Mouse (Mus musculus): ENCODE results near the gene Nfia. TPM values are rescaled to one million over a fixed set of nuclear protein-coding genes. Genes with fewer than 3 reads are reported as not detected.

Gene Nfia
- total and polyA plus RNA-seq, 3 experiments = 0.96 to 25.1 (median 1.3) TPM

DNA sequence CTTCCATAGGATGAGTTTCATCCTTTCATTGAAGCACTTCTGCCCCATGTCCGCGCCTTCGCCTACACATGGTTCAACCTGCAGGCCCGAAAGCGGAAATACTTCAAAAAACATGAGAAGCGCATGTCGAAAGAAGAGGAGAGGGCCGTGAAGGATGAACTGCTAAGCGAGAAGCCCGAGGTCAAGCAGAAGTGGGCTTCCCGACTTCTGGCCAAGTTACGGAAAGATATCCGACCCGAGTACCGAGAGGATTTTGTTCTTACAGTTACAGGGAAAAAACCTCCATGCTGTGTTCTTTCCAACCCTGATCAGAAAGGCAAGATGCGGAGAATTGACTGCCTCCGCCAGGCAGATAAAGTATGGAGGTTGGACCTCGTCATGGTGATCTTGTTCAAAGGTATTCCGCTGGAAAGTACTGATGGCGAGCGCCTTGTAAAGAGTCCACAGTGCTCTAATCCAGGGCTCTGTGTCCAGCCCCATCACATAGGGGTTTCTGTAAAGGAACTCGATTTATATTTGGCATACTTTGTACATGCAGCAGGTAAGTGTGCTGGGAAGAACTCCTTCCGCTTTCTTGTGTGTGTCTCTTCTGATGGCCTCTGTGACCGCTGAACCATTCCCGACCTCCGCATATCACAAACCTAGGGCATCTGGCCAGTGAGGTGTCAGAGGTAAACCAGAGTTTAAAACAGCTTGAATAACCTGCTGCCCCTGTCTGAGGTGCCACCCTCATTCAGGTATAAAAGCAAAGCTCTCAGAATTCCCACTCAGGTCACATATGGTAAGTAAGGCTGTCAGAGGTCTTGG lies 10.7 kb downstream of the Nfia start:
- Histone ChIP-seq H3K36me3 (replicated peaks) (peaks cover 28% of the 10 kb centered on the region), H3K9me3 (replicated peaks) (peaks cover 14% of the 10 kb centered on the region), H3K4me1 (ENCODE audit: insufficient read depth, low read depth, low read length) (no peaks in the 10 kb centered on the region), H3K4me3 (ENCODE audit: low read depth, low read length) (no peak overlapping the region), H3K27me3 (ENCODE audit: insufficient read depth, low read length) (no peaks in the 10 kb centered on the region)
- ATAC-seq (ENCODE audit: extremely low read depth, insufficient number of reproducible peaks, low FRiP score, poor library complexity, severe bottlenecking) (no peak), DNase-seq (ENCODE audit: low spot score) (no peak)
- no peak for TF ChIP-seq TAL1 (conservative IDR thresholded peaks at IDR 0.05; ENCODE audit: low read depth, low read length)
- TF ChIP-seq GATA2 (IDR thresholded peaks at IDR 0.05; ENCODE audit: borderline replicate concordance, low read depth, low read length) = no peak
- no peak for TF ChIP-seq POLR2AphosphoS5 (IDR thresholded peaks at IDR 0.05; ENCODE audit: insufficient replicate concordance, low read depth, low read length)
- TF ChIP-seq GATA1 (IDR thresholded peaks at IDR 0.05; ENCODE audit: borderline replicate concordance, low read length) = no peak

DNA sequence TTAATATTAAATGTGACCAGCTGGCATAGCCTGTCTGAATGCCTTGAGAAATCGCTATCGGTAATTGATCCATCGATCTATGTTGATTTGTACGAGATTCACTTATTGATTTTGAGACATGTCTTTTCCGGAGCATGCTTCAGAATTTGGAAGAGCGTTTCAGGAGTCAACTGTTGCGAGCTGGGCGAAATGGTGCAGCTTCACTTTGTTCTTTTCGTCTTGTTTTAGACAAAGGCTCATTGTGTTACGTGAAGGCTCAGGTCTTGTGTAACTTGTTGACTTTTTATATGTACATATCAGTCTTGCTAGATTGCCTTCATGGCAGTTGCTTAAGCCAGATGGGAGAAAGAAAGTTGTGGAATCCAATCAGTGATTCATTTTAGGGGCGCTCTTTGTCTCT lies 11.7 kb downstream of the Nfia start:
- DNase-seq (ENCODE audit: low spot score) (no peak), ATAC-seq (ENCODE audit: extremely low read depth, insufficient number of reproducible peaks, low FRiP score, poor library complexity, severe bottlenecking) (no peak)
- no peak overlapping the region for H3K4me3 ChIP-seq (ENCODE audit: low read depth, low read length)
- TF ChIP-seq TAL1 (conservative IDR thresholded peaks at IDR 0.05; ENCODE audit: low read depth, low read length) (no peak), GATA2 (IDR thresholded peaks at IDR 0.05; ENCODE audit: borderline replicate concordance, low read depth, low read length) (no peak), CTCF (IDR thresholded peaks at IDR 0.05; ENCODE audit: low read depth, low read length) (no peak), GATA1 (IDR thresholded peaks at IDR 0.05; ENCODE audit: borderline replicate concordance, low read length) (no peak), POLR2AphosphoS5 (IDR thresholded peaks at IDR 0.05; ENCODE audit: insufficient replicate concordance, low read depth, low read length) (no peak)
- peaks cover 8% of the 10 kb centered on the region for H3K9me3 ChIP-seq (replicated peaks)
- no peaks in the 10 kb centered on the region for H3K4me1 ChIP-seq (ENCODE audit: insufficient read depth, low read depth, low read length)
- no peaks in the 10 kb centered on the region for H3K27me3 ChIP-seq (ENCODE audit: insufficient read depth, low read length)
- H3K36me3 ChIP-seq (replicated peaks) = peaks cover 32% of the 10 kb centered on the region

DNA sequence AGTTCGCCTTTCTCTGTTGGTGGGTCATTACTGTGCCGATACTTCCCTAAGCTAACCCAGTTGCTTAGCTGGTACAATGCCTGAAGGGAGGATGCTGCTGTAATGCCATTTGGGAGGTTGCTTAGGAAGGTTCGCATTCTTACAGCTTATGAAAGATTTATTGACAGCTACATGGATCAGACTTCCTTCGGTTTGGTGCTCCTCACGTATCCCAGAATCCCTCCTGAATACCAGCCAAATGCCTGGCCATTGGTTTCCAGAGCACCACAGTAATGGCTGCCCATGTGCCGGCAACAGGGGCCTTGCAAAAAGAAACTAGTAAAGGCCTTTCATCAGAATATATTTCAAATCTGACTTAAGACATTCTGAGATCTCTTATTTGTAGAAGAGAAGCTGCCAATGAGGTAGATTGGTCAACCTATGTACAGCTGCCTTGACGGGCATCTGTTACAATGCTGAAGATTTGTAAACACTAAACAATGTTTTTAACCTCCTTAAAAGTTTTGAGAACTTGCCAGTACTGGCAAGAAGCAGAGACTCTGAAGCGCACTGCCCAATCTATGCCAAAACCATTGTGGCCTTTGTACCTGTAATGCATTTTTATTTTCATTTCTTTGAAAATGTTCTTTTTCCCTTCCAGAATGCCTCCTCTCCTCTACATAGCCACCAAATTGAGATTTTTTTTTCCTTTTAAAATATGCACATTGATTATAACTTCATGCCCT lies 13.2 kb downstream of the Nfia start:
- no peak for ATAC-seq (ENCODE audit: extremely low read depth, insufficient number of reproducible peaks, low FRiP score, poor library complexity, severe bottlenecking)
- H3K36me3 ChIP-seq (replicated peaks) = peaks cover 38% of the 10 kb centered on the region
- no peak for TF ChIP-seq TAL1 (conservative IDR thresholded peaks at IDR 0.05; ENCODE audit: low read depth, low read length)
- no peak for TF ChIP-seq GATA1 (IDR thresholded peaks at IDR 0.05; ENCODE audit: borderline replicate concordance, low read length)
- no peak for TF ChIP-seq GATA2 (IDR thresholded peaks at IDR 0.05; ENCODE audit: borderline replicate concordance, low read depth, low read length)
- no peak for TF ChIP-seq CTCF (IDR thresholded peaks at IDR 0.05; ENCODE audit: low read depth, low read length)
- no peak for TF ChIP-seq POLR2AphosphoS5 (IDR thresholded peaks at IDR 0.05; ENCODE audit: insufficient replicate concordance, low read depth, low read length)
- H3K4me3 ChIP-seq (ENCODE audit: low read depth, low read length) = no peak overlapping the region
- H3K9me3 ChIP-seq (replicated peaks) = peaks cover 8% of the 10 kb centered on the region
- H3K4me1 ChIP-seq (ENCODE audit: insufficient read depth, low read depth, low read length) = no peaks in the 10 kb centered on the region
- DNase-seq (ENCODE audit: low spot score) = no peak
- no peaks in the 10 kb centered on the region for H3K27me3 ChIP-seq (ENCODE audit: insufficient read depth, low read length)

DNA sequence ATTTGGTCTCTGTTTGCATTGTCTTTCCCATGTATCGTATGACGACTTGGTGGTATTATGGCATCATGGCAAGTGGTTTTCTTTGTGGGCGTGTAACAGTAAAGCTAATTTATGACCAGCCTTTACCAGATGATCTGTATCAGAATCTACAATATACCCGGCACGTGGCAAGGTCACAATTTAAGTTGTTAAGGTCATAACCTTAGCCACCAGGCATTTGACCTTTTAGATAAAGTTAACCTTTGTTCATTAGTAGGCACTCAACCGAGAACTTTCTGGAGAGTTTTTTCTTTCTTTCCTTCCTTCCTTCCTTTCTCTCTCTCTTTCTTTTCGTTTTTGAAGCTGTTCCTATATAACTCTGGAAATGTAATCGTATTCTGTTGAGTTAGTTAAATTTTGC lies 14.0 kb downstream of the Nfia start:
- Histone ChIP-seq H3K4me3 (ENCODE audit: low read depth, low read length) (no peak overlapping the region), H3K36me3 (replicated peaks) (peaks cover 38% of the 10 kb centered on the region), H3K4me1 (ENCODE audit: insufficient read depth, low read depth, low read length) (no peaks in the 10 kb centered on the region), H3K9me3 (replicated peaks) (peaks cover 8% of the 10 kb centered on the region), H3K27me3 (ENCODE audit: insufficient read depth, low read length) (no peaks in the 10 kb centered on the region)
- ATAC-seq (ENCODE audit: extremely low read depth, insufficient number of reproducible peaks, low FRiP score, poor library complexity, severe bottlenecking) (no peak), DNase-seq (ENCODE audit: low spot score) (no peak)
- TF ChIP-seq GATA2 (IDR thresholded peaks at IDR 0.05; ENCODE audit: borderline replicate concordance, low read depth, low read length) = no peak
- no peak for TF ChIP-seq POLR2AphosphoS5 (IDR thresholded peaks at IDR 0.05; ENCODE audit: insufficient replicate concordance, low read depth, low read length)
- no peak for TF ChIP-seq GATA1 (IDR thresholded peaks at IDR 0.05; ENCODE audit: borderline replicate concordance, low read length)
- TF ChIP-seq TAL1 (conservative IDR thresholded peaks at IDR 0.05; ENCODE audit: low read depth, low read length) = no peak
- no peak for TF ChIP-seq CTCF (IDR thresholded peaks at IDR 0.05; ENCODE audit: low read depth, low read length)

DNA sequence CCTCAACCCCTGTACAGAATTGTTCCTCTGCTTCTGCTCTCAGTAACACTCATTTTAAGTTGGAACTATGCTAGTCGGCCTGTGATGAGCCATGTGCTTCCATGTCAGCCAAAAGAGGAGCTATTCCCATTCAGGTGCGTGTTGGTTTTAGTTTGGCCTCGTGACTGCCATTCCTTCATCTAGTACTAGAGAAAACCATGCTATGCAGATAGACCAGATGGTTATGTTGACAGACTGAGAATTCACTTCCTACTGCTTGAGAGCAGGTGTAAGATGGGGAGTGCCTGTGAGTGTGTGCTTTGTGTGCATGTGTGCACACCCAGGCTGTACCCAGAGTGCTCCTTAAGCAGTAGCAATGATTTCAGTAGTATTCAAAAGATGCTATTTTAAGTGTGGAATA lies 15.0 kb downstream of the Nfia start:
- no peaks in the 10 kb centered on the region for H3K4me1 ChIP-seq (ENCODE audit: insufficient read depth, low read depth, low read length)
- peaks cover 9% of the 10 kb centered on the region for H3K9me3 ChIP-seq (replicated peaks)
- TF ChIP-seq TAL1 (conservative IDR thresholded peaks at IDR 0.05; ENCODE audit: low read depth, low read length) = no peak
- TF ChIP-seq GATA1 (IDR thresholded peaks at IDR 0.05; ENCODE audit: borderline replicate concordance, low read length) = no peak
- TF ChIP-seq GATA2 (IDR thresholded peaks at IDR 0.05; ENCODE audit: borderline replicate concordance, low read depth, low read length) = no peak
- TF ChIP-seq POLR2AphosphoS5 (IDR thresholded peaks at IDR 0.05; ENCODE audit: insufficient replicate concordance, low read depth, low read length) = no peak
- TF ChIP-seq CTCF (IDR thresholded peaks at IDR 0.05; ENCODE audit: low read depth, low read length) = no peak
- DNase-seq (ENCODE audit: low spot score) (no peak), ATAC-seq (ENCODE audit: extremely low read depth, insufficient number of reproducible peaks, low FRiP score, poor library complexity, severe bottlenecking) (no peak)
- no peaks in the 10 kb centered on the region for H3K27me3 ChIP-seq (ENCODE audit: insufficient read depth, low read length)
- H3K4me3 ChIP-seq (ENCODE audit: low read depth, low read length) = no peak overlapping the region
- peaks cover 38% of the 10 kb centered on the region for H3K36me3 ChIP-seq (replicated peaks)

DNA sequence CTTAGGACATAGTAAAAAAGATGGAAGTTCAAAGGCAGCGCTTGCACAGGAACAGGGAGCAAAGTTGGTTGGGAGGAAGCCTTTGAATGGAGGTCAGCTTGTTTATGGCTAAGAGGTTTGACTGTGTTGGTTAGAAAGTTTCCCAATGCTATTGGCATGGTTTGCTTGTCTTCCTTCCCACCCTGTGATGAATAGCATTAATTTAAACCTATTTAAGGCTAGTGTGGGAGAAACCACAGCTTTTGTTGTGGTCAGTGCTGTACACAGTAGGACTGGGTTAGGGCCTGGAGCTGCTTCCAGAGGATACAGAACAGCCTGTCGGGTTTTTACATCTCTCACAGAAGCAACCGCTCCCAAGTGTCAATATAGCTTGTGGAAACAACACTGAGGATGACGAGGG lies 16.0 kb downstream of the Nfia start:
- H3K36me3 ChIP-seq (replicated peaks) = peaks cover 30% of the 10 kb centered on the region
- TF ChIP-seq POLR2AphosphoS5 (IDR thresholded peaks at IDR 0.05; ENCODE audit: insufficient replicate concordance, low read depth, low read length) (no peak), GATA1 (IDR thresholded peaks at IDR 0.05; ENCODE audit: borderline replicate concordance, low read length) (no peak), GATA2 (IDR thresholded peaks at IDR 0.05; ENCODE audit: borderline replicate concordance, low read depth, low read length) (no peak), TAL1 (conservative IDR thresholded peaks at IDR 0.05; ENCODE audit: low read depth, low read length) (no peak), CTCF (IDR thresholded peaks at IDR 0.05; ENCODE audit: low read depth, low read length) (no peak)
- no peak for ATAC-seq (ENCODE audit: extremely low read depth, insufficient number of reproducible peaks, low FRiP score, poor library complexity, severe bottlenecking)

More for the DNA sequence above, 16.0 kb downstream of the Nfia start:
- Histone ChIP-seq H3K9me3 (replicated peaks) (peaks cover 9% of the 10 kb centered on the region), H3K27me3 (ENCODE audit: insufficient read depth, low read length) (no peaks in the 10 kb centered on the region), H3K4me3 (ENCODE audit: low read depth, low read length) (no peak overlapping the region), H3K4me1 (ENCODE audit: insufficient read depth, low read depth, low read length) (no peaks in the 10 kb centered on the region)
- DNase-seq (ENCODE audit: low spot score) = no peak

All from G1E (cell line).